Mouse (Mus musculus): ENCODE data around the gene Snrnp27. TPM values are rescaled to one million over a fixed set of nuclear protein-coding genes. Genes with fewer than 3 reads are reported as not detected.

The Snrnp27 gene
- total RNA-seq (2014; fragmentation: Nextera tagmentation) (87.0 and 90.8 TPM in 2 replicates), total RNA-seq (2017) (84.4 and 85.9 TPM in 2 replicates), polyA plus RNA-seq (2012) (167 and 193 TPM in 2 replicates)

GRCm38 (mm10) chr6:86683872-86684654 lies at the start of gene Snrnp27:
Snrnp27 (minus strand) TSS chr6:86684522.
- H3K4me3 ChIP-seq (ENCODE audit: low read depth, low read length), result peak within 1 kb of the TSS; percentile 92
- H3K4me1 ChIP-seq (ENCODE audit: insufficient read depth, low read depth, low read length), result peaks cover 20% of the 10 kb centered on the region
- H3K36me3 ChIP-seq (replicated peaks), result peaks cover 40% of the 10 kb centered on the region
- peak; percentile 79 for DNase-seq (ENCODE audit: low spot score)
- peak; percentile 88 for ATAC-seq (ENCODE audit: extremely low read depth, insufficient number of reproducible peaks, low FRiP score, poor library complexity, severe bottlenecking)
- no peak for TF ChIP-seq GATA2 (IDR thresholded peaks at IDR 0.05; ENCODE audit: borderline replicate concordance, low read depth, low read length)
- no peak for TF ChIP-seq GATA1 (IDR thresholded peaks at IDR 0.05; ENCODE audit: borderline replicate concordance, low read length)
- TF ChIP-seq CTCF (IDR thresholded peaks at IDR 0.05; ENCODE audit: low read depth, low read length), result no peak
- TF ChIP-seq POLR2AphosphoS5 (IDR thresholded peaks at IDR 0.05; ENCODE audit: insufficient replicate concordance, low read depth, low read length), result no peak
- no peak for TF ChIP-seq TAL1 (conservative IDR thresholded peaks at IDR 0.05; ENCODE audit: low read depth, low read length)
- H3K27me3 ChIP-seq (ENCODE audit: insufficient read depth, low read length), result no peaks in the 10 kb centered on the region
- H3K9me3 ChIP-seq (replicated peaks), result no peaks in the 10 kb centered on the region

- ATAC-seq (ENCODE audit: extremely low read depth, insufficient number of reproducible peaks, low FRiP score, poor library complexity, severe bottlenecking) (peak; percentile 72), DNase-seq (ENCODE audit: low spot score) (peak; percentile 93)
- Histone ChIP-seq H3K36me3 (replicated peaks) (peaks cover 2% of the 10 kb centered on the region), H3K27me3 (ENCODE audit: insufficient read depth, low read length) (no peaks in the 10 kb centered on the region), H3K4me3 (ENCODE audit: low read depth, low read length) (peak within 1 kb of the TSS; percentile 90), H3K4me1 (ENCODE audit: insufficient read depth, low read depth, low read length) (peaks cover 36% of the 10 kb centered on the region), H3K9me3 (replicated peaks) (no peaks in the 10 kb centered on the region)
- TF ChIP-seq GATA2 (IDR thresholded peaks at IDR 0.05; ENCODE audit: borderline replicate concordance, low read depth, low read length) (no peak), CTCF (IDR thresholded peaks at IDR 0.05; ENCODE audit: low read depth, low read length) (no peak), GATA1 (IDR thresholded peaks at IDR 0.05; ENCODE audit: borderline replicate concordance, low read length) (no peak), TAL1 (conservative IDR thresholded peaks at IDR 0.05; ENCODE audit: low read depth, low read length) (no peak)
Measured at GRCm38 (mm10) chr6:86733183-86733876, 49.0 kb upstream of the Snrnp27 start, which contains the start of gene Gmcl1. Gmcl1 (minus strand) TSS chr6:86733383.

GRCm38 (mm10) chr6:86732276-86733173 lies 48.2 kb upstream of the Snrnp27 start:
- TF ChIP-seq TAL1 (conservative IDR thresholded peaks at IDR 0.05; ENCODE audit: low read depth, low read length), result no peak
- no peak for TF ChIP-seq POLR2AphosphoS5 (IDR thresholded peaks at IDR 0.05; ENCODE audit: insufficient replicate concordance, low read depth, low read length)
- TF ChIP-seq GATA2 (IDR thresholded peaks at IDR 0.05; ENCODE audit: borderline replicate concordance, low read depth, low read length), result no peak
- no peak for TF ChIP-seq GATA1 (IDR thresholded peaks at IDR 0.05; ENCODE audit: borderline replicate concordance, low read length)
- TF ChIP-seq CTCF (IDR thresholded peaks at IDR 0.05; ENCODE audit: low read depth, low read length), result no peak
- peaks cover 36% of the 10 kb centered on the region for H3K4me1 ChIP-seq (ENCODE audit: insufficient read depth, low read depth, low read length)
- peak overlapping the region; percentile 90 for H3K4me3 ChIP-seq (ENCODE audit: low read depth, low read length)
- ATAC-seq (ENCODE audit: extremely low read depth, insufficient number of reproducible peaks, low FRiP score, poor library complexity, severe bottlenecking), result no peak
- no peaks in the 10 kb centered on the region for H3K27me3 ChIP-seq (ENCODE audit: insufficient read depth, low read length)
- DNase-seq (ENCODE audit: low spot score), result peak; percentile 42
- H3K36me3 ChIP-seq (replicated peaks), result peaks cover 3% of the 10 kb centered on the region
- no peaks in the 10 kb centered on the region for H3K9me3 ChIP-seq (replicated peaks)

GRCm38 (mm10) chr6:86728711-86729110 lies 44.4 kb upstream of the Snrnp27 start:
- Histone ChIP-seq H3K9me3 (replicated peaks) (no peaks in the 10 kb centered on the region), H3K27me3 (ENCODE audit: insufficient read depth, low read length) (no peaks in the 10 kb centered on the region), H3K36me3 (replicated peaks) (peaks cover 20% of the 10 kb centered on the region), H3K4me1 (ENCODE audit: insufficient read depth, low read depth, low read length) (peaks cover 10% of the 10 kb centered on the region), H3K4me3 (ENCODE audit: low read depth, low read length) (no peak overlapping the region)
- TF ChIP-seq POLR2AphosphoS5 (IDR thresholded peaks at IDR 0.05; ENCODE audit: insufficient replicate concordance, low read depth, low read length), result no peak
- no peak for TF ChIP-seq GATA2 (IDR thresholded peaks at IDR 0.05; ENCODE audit: borderline replicate concordance, low read depth, low read length)
- TF ChIP-seq GATA1 (IDR thresholded peaks at IDR 0.05; ENCODE audit: borderline replicate concordance, low read length), result no peak
- TF ChIP-seq TAL1 (conservative IDR thresholded peaks at IDR 0.05; ENCODE audit: low read depth, low read length), result no peak
- TF ChIP-seq CTCF (IDR thresholded peaks at IDR 0.05; ENCODE audit: low read depth, low read length), result no peak
- no peak for DNase-seq (ENCODE audit: low spot score)
- ATAC-seq (ENCODE audit: extremely low read depth, insufficient number of reproducible peaks, low FRiP score, poor library complexity, severe bottlenecking), result no peak

GRCm38 (mm10) chr6:86721977-86722376 lies 37.7 kb upstream of the Snrnp27 start:
- Histone ChIP-seq H3K9me3 (replicated peaks) (no peaks in the 10 kb centered on the region), H3K4me3 (ENCODE audit: low read depth, low read length) (no peak overlapping the region), H3K4me1 (ENCODE audit: insufficient read depth, low read depth, low read length) (no peaks in the 10 kb centered on the region), H3K27me3 (ENCODE audit: insufficient read depth, low read length) (no peaks in the 10 kb centered on the region), H3K36me3 (replicated peaks) (peaks cover 55% of the 10 kb centered on the region)
- ATAC-seq (ENCODE audit: extremely low read depth, insufficient number of reproducible peaks, low FRiP score, poor library complexity, severe bottlenecking) (no peak), DNase-seq (ENCODE audit: low spot score) (no peak)
- TF ChIP-seq GATA1 (IDR thresholded peaks at IDR 0.05; ENCODE audit: borderline replicate concordance, low read length) (no peak), CTCF (IDR thresholded peaks at IDR 0.05; ENCODE audit: low read depth, low read length) (no peak), TAL1 (conservative IDR thresholded peaks at IDR 0.05; ENCODE audit: low read depth, low read length) (no peak), GATA2 (IDR thresholded peaks at IDR 0.05; ENCODE audit: borderline replicate concordance, low read depth, low read length) (no peak), POLR2AphosphoS5 (IDR thresholded peaks at IDR 0.05; ENCODE audit: insufficient replicate concordance, low read depth, low read length) (no peak)

All from G1E (cell line).